13 mouse cellular contexts compared by ENCODE assay signal in the genomic region with DNA sequence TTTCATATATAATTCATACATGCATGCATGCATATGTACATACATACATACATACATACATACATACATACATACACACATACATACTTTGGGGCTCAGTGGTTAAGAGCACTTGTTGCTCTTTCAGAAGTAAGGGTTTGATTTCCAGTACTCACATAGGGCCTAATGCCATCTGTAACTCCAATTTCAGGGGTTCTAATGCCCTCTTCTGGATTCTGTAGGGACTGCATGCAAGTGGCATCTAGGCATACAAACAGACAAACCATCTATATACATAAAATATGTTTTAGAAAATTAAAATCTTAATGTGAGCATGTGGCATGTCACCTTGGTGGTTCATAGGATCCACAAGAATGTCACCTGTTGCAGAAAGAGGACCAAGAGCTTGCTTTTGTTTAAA.
DNase-seq lines count a peak whose midpoint lies in the region; ATAC-seq and TF ChIP-seq lines count a peak whose summit lies in the region.
"Had no signal": no experiment of that assay in that cellular context is flagged by ENCODE, and none has a peak within 500 bp of the region (broad histone marks: within the 10 kb centered on the region; RNA-seq: fewer than 3 reads in every experiment).

No protein-coding gene starts in this region.

- H3K27ac ChIP-seq in kidney, postnatal 0 days: no peak overlapping the region
- H3K27ac ChIP-seq: hindbrain, embryonic 14.5 days; midbrain, embryonic 10.5 days had no signal

- H3K27me3 ChIP-seq in kidney, postnatal 0 days (ENCODE audit: insufficient read depth, low read length): no peaks in the 10 kb centered on the region
- no peaks in the 10 kb centered on the region for H3K27me3 ChIP-seq in E14TG2a.4 (ENCODE audit: insufficient read depth, low read length)

- H3K9me3 ChIP-seq in kidney, postnatal 0 days (replicated peaks; ENCODE audit: low read length): no peaks in the 10 kb centered on the region
- H3K9me3 ChIP-seq in E14TG2a.4 (ENCODE audit: low read length): no peaks in the 10 kb centered on the region

- DNase-seq in kidney, postnatal 0 days (ENCODE audit: low spot score): no peak
- no peak for DNase-seq in kidney, adult 18-20 months
- peak; percentile 1 for DNase-seq in 3T3-L1 (ENCODE audit: low read depth, low spot score)
- DNase-seq in frontal cortex, adult 2 months (ENCODE audit: extremely low spot score in 1 of 2, low spot score in 1 of 2): no peak
- no peak for DNase-seq in cerebellum, postnatal 36 days
- DNase-seq in cerebellum, adult 8-10 months: no peak
- DNase-seq: adrenal gland, adult 2 months; embryo, embryonic 11 days had no signal

- TF ChIP-seq CTCF in kidney, postnatal 0 days (IDR thresholded peaks at IDR 0.05; ENCODE audit: low read depth): peak; percentile 52
- TF ChIP-seq CTCF in E14TG2a.4 (conservative IDR thresholded peaks at IDR 0.05; ENCODE audit: low read length): peak; percentile 46

- no peaks in the 10 kb centered on the region for H3K4me1 ChIP-seq in kidney, postnatal 0 days (replicated peaks; ENCODE audit: insufficient read depth, low read length)
- H3K4me1 ChIP-seq in E14TG2a.4 (replicated peaks; ENCODE audit: low read depth, low read length): no peaks in the 10 kb centered on the region

- H3K4me2 ChIP-seq in kidney, postnatal 0 days (ENCODE audit: low read length): no peak overlapping the region
- H3K4me2 ChIP-seq: hindbrain, embryonic 14.5 days had no signal

- ATAC-seq in kidney, postnatal 0 days (replicated peaks; ENCODE audit: low FRiP score, low read depth): no peak
- ATAC-seq in granulocyte monocyte progenitor cell, adult 5-6 weeks (replicated peaks; ENCODE audit: poor library complexity, severe bottlenecking): peak; percentile 61

- no peak overlapping the region for H3K9ac ChIP-seq in kidney, postnatal 0 days (ENCODE audit: low read depth, low read length)
- H3K9ac ChIP-seq: hindbrain, embryonic 14.5 days had no signal

- H3K4me3 ChIP-seq in kidney, postnatal 0 days (replicated peaks; ENCODE audit: low read depth, low read length): no peak overlapping the region
- no peak overlapping the region for H3K4me3 ChIP-seq in E14TG2a.4 (replicated peaks; ENCODE audit: low read length)
- H3K4me3 ChIP-seq: midbrain, embryonic 10.5 days had no signal

- no peaks in the 10 kb centered on the region for H3K36me3 ChIP-seq in kidney, postnatal 0 days (ENCODE audit: insufficient read depth, low read length)
- H3K36me3 ChIP-seq in E14TG2a.4 (ENCODE audit: insufficient read depth, low read length): no peaks in the 10 kb centered on the region
- H3K36me3 ChIP-seq: G1E; midbrain, embryonic 10.5 days had no signal
